Mouse (Mus musculus) spleen, postnatal 10 days (tissue): Measurements from ENCODE around the gene Ppp2r5d.

Source experiments
- DNase-seq, 2 experiments: peaks; one replicate each; pipeline ENCODE4 v3.0.0; 2021 to 2022; ENCODE audit warnings: low spot score in 2 of 2

The Ppp2r5d gene

DNA sequence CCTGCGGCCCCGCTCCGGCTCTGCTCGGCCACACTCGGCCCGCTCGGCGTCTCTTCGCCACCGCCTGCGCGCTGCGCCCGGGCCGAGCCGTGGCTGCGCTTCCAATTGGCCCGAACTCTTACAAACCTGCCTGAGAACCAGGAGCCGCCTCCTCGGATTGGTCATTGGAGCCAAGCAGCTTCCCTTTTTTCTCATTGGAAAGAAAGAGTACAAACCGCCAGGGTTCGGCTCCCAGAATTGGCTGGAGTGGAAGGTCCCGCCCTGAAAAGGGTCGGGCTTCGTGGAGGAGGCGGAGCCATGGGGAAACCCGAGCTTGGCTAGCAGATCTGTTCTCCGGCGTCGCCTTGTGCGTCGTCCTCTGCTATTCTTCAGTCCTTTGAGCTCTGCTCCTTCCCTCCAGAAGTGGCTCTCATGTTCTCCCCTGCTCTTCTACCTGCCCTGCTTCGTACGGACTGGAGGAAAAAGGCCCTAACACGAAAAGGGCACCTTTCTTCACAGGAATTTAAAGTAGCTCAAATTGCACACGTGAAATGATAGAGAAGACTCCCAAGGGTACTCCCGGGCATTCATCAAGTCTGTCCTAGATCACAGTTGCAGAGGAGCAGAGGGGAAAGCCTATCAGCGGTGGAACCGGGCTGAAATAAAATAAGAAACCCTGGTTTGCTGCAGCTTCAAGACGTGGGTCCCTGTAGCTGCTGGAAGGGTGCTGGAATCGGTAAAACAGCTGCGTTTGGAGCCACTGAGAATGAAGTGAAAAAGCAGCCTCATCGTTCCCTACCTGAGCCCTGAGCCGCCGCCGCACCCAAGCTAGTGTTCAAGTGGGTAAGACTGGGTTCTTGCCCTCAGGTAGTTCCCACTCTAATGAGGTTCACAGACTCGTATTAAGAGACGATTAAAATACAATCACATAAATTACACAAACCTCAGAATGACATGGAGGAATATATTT is at the start of gene Ppp2r5d:
Gene Ppp2r5d (minus strand): TSS at position 225 of the 949 bp plus-strand sequence.
- DNase-seq: peak; percentile 86 to 95

DNA sequence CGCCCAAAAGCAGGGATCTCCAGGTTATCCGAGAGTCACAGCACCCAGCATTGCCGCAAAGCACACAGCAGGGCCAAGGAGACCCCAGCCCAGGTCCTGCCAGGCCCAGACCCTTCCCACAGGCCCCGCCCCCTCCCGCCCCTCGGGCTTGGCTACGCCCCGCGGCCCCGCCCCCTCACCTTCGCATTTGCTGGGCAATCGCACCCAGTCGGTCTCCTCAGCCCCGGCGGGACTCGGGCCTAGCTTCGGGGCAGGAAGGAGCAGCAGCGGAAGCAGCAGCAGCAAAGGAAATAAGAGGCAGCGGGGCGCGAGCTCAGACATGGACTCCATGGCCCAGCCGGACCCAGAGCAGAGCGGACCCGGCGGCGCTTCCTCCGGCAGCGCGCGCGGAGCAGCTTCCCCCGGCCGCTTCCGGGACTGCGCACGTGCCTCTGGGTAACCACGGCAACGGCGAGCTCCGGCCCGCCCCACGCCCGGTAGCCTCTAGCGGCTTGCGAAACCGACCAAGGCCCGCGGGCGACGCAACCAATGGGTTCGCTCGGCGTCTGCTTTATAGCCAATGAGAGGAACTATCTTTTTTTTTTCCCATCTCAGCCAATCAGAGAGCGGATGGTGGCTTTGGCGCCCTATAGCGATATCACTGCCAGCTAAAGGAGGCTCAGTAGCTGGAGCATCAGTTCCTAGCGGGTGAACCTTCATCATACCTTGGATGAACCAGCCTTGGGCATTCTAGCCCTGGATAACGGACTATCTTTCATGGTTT is 47.1 kb upstream of the Ppp2r5d start, which contains the start of gene Cnpy3:
Gene Cnpy3 (minus strand): TSS at position 421 of the 763 bp plus-strand sequence.
- DNase-seq: peak; percentile 89 to 98

DNA sequence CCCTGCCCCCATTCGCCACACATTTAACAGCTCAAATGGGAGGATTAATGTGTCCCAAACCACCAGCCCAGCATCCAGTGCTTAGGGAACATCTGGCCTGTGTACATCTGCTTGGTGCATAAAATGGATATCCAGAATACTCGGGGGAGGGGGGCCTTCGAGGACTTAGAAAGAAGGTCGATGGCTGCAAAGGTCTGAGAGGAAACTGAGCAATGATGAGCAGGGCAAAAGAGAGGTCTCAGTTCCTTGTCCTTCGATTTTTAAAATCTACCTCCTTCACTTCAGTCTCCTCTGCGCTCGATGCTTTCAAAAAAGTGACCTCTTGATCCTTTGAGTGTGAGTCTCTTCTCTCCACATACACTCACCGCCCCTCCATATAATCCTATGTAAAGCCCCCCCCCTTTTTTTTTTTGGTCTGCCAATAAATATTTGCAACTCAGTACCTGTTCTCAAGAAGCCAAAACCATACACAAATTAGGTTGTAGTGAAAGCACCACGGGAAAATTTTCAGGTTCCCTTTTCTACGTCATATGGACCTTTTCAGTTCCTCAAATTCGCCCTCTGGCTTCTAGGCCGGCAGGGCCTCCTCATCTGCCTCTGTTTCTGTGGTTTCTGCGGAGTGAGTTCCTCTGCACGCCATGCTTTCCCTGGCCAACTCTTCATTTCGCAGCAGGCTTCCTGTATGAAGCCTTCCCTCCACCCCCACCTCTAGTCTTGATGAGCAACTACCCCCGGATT is 46.3 kb upstream of the Ppp2r5d start:
- DNase-seq: no peak

DNA sequence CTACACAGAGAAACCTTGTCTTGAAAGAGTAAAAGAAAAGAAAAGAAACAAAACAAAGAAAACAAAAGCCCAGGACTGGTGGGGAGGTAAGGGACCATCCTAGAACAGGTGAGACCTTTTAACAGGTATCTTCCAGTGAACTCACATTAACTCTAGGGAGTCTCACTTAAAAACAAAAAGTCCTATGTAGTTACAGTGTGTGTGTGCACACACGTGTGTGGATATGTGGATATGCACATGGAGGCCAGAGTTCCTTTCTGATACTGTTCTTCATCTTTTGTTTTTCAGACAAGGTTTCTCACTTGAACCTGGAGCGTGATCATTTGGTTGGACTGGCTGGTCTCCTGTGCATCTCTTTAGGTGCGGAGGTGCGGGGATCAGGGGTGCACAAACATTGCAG is 45.7 kb upstream of the Ppp2r5d start:
- DNase-seq: no peak

DNA sequence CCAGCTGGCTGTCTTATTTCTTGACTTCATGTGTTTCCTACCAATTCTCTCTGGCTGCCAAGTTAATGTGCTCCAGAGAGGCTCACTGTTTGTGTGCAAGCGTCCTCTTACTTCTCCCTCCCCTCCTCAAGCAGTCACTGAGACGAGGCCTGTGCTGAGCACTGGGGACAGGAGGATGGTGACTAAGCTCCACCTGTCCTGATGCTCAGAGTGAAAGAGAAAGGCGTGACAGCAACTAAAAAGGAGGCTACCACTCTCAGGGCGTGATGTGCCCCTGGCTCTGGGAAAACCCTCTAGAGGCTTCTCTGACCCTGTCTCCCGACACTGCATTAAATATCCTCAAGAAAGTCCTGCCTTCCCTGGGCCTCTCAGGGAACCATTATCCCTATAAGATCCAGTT is 44.4 kb upstream of the Ppp2r5d start:
- no peak for DNase-seq

DNA sequence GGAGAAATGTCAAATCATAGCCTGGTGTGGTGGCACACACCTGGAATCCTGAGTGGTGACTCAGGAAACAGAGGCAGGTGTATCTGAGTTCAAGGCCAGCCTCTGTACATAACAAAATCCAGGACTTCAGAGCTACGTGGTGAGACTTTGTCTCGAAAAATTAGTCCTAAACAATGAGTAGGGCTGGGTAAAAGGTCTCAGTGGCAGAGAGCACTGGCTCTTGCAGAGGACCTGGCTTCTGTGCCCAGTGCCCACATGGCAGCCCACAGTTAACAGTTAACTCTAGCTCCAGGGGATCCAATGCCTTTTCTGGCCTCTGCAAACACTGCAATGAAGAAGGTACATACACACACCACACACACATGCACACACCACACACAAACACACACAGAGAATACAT is 42.9 kb upstream of the Ppp2r5d start:
- no peak for DNase-seq

DNA sequence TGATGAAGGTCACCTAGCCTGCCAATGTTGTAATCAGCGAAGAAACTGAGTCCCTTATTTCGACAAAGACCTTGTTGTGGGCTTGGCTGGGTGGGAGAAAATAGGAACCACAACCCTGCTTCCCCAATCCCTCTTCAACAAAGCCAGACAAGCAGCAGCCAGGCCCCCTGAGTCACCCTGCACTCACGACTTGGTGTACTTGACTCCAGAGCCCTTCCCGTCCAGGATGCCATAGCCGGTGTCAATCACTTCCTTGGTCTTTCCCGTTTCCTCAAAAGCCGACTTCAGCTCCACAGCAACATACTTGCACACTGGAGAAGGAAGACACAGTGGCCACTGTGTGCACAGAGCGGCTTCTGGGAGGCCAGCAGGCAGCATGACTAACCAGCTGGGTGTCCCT is 42.3 kb upstream of the Ppp2r5d start:
- no peak for DNase-seq

DNA sequence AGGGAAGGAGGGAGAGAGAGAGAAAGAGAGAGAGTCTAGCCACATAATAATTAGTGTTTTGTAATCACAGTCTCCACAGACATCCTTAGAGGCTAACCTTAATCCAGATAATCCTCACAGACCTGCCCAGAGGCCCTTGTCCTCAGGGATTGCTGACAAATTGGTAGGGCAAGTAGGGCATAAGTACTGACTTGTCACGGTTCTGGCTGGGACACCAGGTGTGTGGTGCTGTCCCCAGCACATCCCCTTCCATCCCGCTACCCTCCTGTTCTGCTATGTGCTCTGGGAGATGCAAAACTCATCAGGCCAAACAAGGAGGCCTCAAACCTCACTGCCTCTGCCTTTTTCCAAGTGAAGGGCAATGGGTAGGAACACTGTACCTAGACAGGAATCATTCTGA is 40.6 kb upstream of the Ppp2r5d start:
- DNase-seq: no peak

DNA sequence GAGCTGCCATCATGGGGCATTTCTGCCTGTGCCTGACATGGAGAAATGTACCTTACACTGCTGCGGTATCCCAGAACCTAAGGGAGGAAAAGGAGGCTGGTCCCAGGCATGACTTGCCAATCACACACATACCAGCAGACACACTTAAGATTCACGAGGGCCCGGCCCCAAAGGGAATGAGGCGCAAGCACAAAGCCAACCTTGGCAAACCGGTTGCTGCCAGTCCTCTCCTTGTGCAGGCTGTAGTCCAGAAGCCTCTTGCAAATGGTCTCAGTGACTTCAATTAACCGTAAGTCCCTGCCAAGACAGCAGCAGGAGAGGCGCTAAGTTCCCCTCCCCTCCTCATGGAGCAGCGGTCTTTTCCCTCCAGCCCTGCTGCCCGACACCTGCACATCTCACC is 38.1 kb upstream of the Ppp2r5d start:
- no peak for DNase-seq

DNA sequence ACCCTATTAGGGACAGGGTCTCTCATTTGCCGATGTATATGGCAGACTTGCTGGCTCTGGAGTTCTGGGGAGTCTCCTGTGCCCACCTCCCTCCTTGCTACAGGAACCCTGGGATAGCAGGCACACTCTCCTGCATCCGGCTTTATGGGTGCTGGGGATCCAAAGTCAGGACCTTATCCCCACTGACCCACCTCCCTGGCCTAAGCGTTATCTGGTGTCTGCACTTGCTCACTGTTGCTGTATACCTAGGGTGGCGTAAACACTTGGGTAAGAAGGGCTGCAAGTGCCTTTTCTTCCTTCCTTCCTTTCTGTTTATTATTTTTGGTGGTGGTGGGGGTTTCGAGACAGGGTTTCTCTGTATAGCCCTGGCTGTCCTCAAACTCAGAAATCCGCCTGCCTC is 36.4 kb upstream of the Ppp2r5d start:
- DNase-seq: no peak

DNA sequence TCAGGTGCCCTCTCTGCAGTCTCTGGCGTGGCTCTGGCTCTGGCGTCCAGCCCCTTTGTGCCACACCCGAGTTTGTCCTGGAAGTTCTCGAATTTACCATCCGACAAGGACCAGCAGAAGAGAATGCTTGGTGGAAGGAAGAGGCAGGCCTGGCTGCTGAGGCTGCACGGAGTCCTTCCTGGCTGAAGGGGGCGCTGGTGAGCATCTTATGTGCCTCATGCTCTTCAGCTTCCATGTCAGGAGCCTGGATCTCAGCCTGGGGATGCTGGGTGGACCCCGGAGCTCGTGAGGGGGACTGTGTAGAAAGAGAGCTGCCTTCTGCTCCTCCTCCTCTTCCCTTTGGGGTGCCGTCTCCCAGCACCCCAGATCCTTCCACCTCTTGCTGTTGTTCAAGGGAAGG is 31.2 kb upstream of the Ppp2r5d start:
- DNase-seq: peak; percentile 34 to 70

DNA sequence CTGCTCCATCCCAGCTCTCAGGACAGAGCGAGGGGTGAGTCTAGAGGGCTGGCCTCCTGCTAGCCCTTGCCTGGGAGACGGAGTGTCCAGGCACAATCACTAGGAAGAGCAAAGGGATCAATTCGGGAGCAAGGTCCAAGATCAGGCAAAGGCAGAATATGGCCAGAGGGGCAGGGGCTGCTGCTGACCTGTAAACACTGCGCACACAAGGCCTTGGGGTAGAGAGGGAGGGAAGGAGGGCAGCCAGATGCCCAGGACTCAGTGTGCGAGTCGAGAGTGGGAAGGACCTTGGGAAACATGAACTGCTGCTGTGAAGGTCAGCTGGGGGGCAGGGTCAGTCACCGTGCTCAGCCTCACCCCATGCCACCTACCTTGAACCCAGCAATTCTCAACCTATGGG is 30.4 kb upstream of the Ppp2r5d start:
- DNase-seq: no peak

DNA sequence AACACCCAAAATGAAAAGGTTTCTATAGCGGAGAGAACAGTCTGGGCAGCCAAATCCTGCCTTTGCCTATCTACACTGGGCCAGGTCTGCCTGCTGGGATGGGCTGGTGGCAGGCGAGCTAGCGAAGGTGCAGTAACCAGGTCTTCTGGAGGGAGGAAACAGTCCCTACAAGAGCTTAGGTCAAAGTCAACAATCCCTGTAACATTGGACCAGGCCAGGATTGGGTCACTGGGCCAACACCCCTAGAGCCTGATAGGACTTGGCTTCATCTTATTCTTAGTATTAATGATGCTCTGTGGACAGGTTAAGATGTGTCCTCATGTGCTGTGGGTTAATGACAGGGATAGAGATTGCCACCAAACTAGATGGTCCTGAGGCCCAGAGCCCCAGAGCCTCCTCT is 29.1 kb upstream of the Ppp2r5d start:
- no peak for DNase-seq

DNA sequence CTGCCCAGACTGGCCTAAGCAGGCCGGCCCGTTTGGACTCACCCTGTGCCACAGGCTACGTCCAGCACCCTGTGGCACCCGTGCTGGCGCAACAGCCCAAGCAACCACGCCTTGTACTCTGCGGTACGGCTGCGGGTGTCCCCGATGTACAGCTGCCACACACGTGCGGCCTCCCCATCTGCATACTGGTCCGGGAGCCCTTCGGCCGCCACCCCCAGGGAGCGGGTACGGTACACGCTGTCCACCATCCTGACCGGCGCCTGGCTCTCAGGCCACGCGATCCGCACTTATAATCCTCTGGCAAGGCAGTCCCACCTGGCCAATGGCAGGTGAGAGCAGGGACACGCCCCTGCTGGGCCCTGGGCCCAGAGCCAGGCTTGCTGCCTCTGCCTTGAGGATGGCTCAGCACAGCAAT is 24.0 kb upstream of the Ppp2r5d start, which contains the start of gene Gnmt:
Gene Gnmt (minus strand): TSS at position 265 of the 415 bp plus-strand sequence.
- no peak for DNase-seq

DNA sequence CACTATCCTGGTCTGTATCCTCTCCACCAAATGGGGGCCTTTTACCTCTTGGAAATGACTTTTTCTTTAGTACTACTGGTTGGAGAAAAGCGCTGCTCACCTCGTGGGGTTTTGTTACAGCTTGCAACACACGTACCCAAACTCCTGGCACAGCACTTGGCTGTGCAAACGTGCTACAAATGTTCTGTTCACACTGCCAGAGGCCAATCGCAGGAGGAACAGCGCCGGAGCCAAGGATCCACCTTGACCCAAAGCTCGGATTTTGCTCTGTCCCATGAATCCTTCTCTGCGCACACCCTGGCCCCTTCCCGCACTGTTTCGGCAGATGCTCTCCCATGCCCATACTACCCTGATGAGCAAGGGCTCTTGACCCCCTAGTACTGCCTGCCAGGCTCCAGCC is 23.6 kb upstream of the Ppp2r5d start:
- no peak for DNase-seq

DNA sequence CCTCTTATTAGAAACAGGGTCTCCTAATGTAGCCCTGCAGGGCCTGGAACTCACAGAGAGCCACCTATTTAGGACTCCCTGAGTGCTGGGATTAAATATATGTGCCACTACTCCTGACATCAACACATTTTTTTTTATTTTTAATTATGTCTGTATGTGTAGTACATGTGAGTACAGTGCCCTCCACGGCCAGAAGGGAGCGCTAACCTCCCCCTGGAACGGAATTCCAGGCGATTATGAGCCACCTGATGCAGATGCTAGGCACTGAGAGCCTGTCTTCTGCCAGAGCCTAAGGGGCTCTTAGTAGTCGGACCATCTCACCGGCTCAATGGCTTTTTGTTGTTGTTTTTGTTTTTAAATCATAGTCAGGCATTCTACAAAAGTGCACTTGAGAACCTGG is 23.1 kb upstream of the Ppp2r5d start:
- peak in 1 of 2 experiments; percentile 47 for DNase-seq

DNA sequence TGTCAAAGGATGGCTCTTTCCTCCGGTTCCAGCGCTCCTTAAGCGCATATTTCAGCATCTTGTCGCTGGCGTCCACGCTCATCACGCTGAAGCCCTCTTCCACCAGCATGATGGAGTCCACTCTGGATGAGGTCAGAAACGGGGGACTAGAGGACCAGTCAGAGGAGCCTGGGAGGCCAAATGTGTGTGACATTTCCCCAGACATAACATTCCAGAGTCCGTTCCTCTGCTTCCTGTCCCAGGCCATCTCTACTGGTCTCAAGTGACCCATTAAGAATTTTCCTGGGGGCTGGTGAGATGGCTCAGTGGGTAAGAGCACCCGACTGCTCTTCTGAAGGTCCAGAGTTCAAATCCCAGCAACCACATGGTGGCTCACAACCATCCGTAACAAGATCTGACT is 22.4 kb upstream of the Ppp2r5d start:
- no peak for DNase-seq

DNA sequence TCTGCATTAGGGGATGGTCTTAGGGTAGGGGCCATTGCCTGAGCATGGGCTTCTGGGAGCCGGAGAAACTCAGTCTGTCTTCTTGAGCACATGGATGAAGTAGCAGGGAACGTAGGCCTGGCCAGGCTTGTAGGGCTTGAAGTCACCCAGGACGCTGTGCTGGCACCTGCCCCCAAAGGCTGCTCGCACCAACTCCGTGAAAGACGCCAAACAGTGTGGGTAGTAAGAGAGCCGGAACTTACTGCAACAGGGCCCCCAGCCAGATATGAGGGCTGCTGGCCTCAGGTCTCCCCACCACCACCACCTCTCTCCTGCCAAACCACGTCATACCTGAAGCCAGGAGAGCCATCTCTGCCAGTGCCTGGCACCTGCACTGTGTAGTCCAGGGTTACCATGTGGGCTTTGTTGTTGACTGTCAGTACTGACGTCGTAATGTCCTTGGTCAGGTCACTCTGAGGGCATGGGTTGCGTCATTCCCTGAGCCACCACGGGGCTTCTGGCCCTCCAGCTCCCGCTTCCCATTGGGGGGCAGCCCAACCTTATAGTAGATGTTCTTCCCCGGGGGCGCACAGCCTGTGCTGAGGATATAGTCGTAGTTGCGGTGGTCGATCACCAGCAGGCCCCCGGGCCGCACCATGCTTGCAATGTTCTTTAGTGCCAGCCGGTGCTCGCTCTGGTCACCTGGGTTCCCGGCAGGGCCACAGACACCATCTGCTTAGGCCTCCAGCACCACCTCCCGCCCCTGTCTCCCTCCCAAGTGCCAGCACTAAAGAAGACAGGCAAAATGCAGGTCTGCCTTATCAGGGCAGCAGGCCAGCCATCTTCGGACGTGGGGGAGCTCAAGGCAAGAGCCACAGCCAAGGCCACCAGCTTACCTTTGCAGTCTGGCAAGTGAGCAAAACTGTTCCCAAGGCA is 21.1 kb upstream of the Ppp2r5d start:
- no peak for DNase-seq

DNA sequence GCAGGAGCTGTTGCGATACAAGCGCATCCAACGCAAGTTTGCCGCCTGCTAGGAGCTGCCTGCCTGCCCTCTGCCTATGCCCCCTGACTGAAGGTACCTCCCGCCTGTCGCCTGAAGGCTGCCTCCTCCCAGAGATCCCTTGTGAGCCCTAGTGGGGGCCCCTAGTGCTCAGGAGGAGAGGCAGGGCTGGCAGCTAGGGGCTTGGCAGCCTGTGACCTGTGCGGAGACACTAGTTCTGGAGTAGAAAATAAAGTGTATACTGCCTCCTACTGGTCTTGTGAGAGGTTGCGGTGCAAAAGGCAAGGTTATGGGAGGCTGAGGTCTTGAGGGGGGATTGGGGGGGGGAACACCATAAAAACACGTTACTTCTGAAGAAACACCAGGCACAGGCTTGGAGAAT is 20.4 kb upstream of the Ppp2r5d start:
- DNase-seq: peak in 1 of 2 experiments; percentile 47

DNA sequence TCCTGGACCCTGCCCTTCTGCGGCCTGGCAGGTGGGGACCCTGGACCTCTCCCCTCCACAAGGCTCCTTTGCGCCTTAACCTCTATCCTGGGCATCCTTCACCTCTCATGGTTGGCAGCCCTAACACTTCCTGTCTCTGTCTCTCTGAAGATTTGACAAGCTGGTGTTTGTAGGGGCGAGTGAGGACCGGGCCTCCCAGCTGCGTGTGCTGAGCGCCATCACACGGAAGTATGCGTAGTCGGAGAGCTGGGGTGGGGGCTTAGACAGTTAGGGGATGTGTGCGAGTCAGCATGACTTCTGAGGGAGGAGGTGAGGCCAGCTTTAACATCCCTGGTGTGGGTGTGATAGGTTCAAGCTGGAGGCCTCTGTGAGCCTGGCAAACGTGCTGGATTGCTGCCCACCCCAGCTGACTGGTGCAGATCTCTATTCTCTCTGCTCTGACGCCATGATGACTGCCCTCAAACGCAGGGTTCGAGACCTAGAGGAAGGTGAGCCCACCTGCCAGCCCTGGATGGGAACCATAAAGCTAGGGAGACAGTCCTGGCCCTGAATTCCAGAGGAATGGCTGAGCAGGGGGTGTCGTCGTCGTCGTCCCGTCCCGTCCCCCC is 19.7 kb upstream of the Ppp2r5d start:
- DNase-seq: no peak
